Mouse (Mus musculus) stomach, postnatal 0 days (tissue): ENCODE measurements around the gene Padi1.

ENCODE experiments used
- CTCF ChIP-seq: IDR thresholded peaks from 2 replicates; pipeline ENCODE4 v1.5.1; 2016; ENCODE audit warnings: antibody characterized with exemption, low read depth, mild to moderate bottlenecking, moderate library complexity
- EP300 ChIP-seq: optimal IDR thresholded peaks from 2 replicates; pipeline ENCODE3; 2016; ENCODE audit warnings: antibody characterized with exemption

DNA sequence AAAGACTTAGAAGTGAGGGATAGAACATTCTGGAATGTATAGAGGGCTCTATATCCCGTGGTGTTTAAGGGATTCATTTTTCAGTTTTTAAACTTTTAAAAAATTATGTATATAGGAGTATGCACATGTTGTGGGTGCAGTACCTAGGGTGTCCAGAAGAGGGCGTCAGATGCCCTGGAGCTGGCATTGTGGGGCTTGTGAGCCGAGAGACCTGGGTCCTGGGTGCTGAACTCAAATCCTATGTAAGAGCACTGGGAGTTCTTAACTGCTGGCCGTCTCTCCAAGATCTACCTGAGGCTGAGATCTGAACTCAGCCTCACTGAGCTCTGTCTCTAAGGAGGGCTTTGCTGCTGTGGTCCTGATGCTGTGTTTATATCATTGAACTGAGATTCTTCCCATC, 36.8 kb upstream of the Padi1 start:
- TF ChIP-seq CTCF, result peak; percentile 48
- no peak for TF ChIP-seq EP300
